Comparison of ENCODE assay signal across 20 mouse cellular contexts in genomic region chr10:109079773-109080172, GRCm38 (mm10).
A peak's percentile ranks its signal among the peaks of the same experiment; 100 is the strongest.
DNase-seq lines count a peak whose midpoint lies in the region; ATAC-seq lines count a peak whose summit lies in the region.
"Had no signal": no experiment of that assay in that cellular context is flagged by ENCODE, and none has a peak within 500 bp of the region (broad histone marks: within the 10 kb centered on the region; RNA-seq: fewer than 3 reads in every experiment).

No protein-coding gene starts in this region.

- no peak for ATAC-seq in cerebellum, adult (ENCODE audit: insufficient number of reproducible peaks, low FRiP score, low TSS enrichment)
- no peak for ATAC-seq in heart, embryonic 15.5 days (replicated peaks; ENCODE audit: insufficient number of reproducible peaks, insufficient read depth, low FRiP score, low read depth)
- no peak for ATAC-seq in neural tube, embryonic 13.5 days (ENCODE audit: low read depth)
- ATAC-seq in kidney, embryonic 16.5 days (ENCODE audit: low FRiP score, low TSS enrichment) = no peak
- ATAC-seq: intestine, embryonic 16.5 days had no signal

- H3K27me3 ChIP-seq in heart, embryonic 15.5 days = no peaks in the 10 kb centered on the region
- no peaks in the 10 kb centered on the region for H3K27me3 ChIP-seq in neural tube, embryonic 13.5 days
- no peaks in the 10 kb centered on the region for H3K27me3 ChIP-seq in kidney, embryonic 16.5 days (ENCODE audit: insufficient read depth, low read length)
- H3K27me3 ChIP-seq: CH12.LX had no signal

- H3K9ac ChIP-seq in heart, embryonic 15.5 days = no peak overlapping the region
- no peak overlapping the region for H3K9ac ChIP-seq in neural tube, embryonic 13.5 days
- no peak overlapping the region for H3K9ac ChIP-seq in kidney, embryonic 16.5 days (replicated peaks; ENCODE audit: low read length)
- H3K9ac ChIP-seq: hindbrain, embryonic 14.5 days had no signal

- 0 out of 2 replicates have a peak overlapping the region, but pooled peaks have one; percentile 6 for H3K4me2 ChIP-seq in heart, embryonic 15.5 days
- H3K4me2 ChIP-seq in neural tube, embryonic 13.5 days = peak overlapping the region; percentile 14; the same call in 1 of the 2 replicates
- no peak overlapping the region for H3K4me2 ChIP-seq in kidney, embryonic 16.5 days (replicated peaks; ENCODE audit: low read depth, low read length)
- H3K4me2 ChIP-seq: hindbrain, embryonic 14.5 days; liver, embryonic 11.5 days had no signal

- no peaks in the 10 kb centered on the region for H3K9me3 ChIP-seq in heart, embryonic 15.5 days (replicated peaks)
- no peaks in the 10 kb centered on the region for H3K9me3 ChIP-seq in neural tube, embryonic 13.5 days
- no peaks in the 10 kb centered on the region for H3K9me3 ChIP-seq in kidney, embryonic 16.5 days (ENCODE audit: low read length)
- H3K9me3 ChIP-seq: heart, embryonic 10.5 days had no signal

- no peaks in the 10 kb centered on the region for H3K4me1 ChIP-seq in heart, embryonic 15.5 days (replicated peaks)
- peaks cover 11% of the 10 kb centered on the region; the same call in 1 of the 2 replicates for H3K4me1 ChIP-seq in neural tube, embryonic 13.5 days (replicated peaks)
- H3K4me1 ChIP-seq in kidney, embryonic 16.5 days (ENCODE audit: insufficient read depth, low read length) = no peaks in the 10 kb centered on the region

- H3K4me3 ChIP-seq in heart, embryonic 15.5 days = no peak overlapping the region
- H3K4me3 ChIP-seq in neural tube, embryonic 13.5 days = no peak overlapping the region
- H3K4me3 ChIP-seq in kidney, embryonic 16.5 days (ENCODE audit: low read length) = no peak overlapping the region
- H3K4me3 ChIP-seq: erythroblast, embryonic 14.5 days; heart, embryonic 10.5 days had no signal

- peak; percentile 20 to 36 for DNase-seq in cerebellum, postnatal 10 days
- no peak for DNase-seq in heart, postnatal 4 days
- no peak for DNase-seq in neural tube, embryonic 10.5 days (ENCODE audit: extremely low spot score, low spot score)
- DNase-seq in urinary bladder, postnatal 25 days (ENCODE audit: low spot score) = no peak
- DNase-seq: layer of hippocampus, postnatal 36 days; left cerebral cortex, postnatal 4 days; lung, adult 2 months; thymus, postnatal 25 days had no signal

- H3K27ac ChIP-seq in heart, embryonic 15.5 days = no peak overlapping the region
- H3K27ac ChIP-seq in neural tube, embryonic 13.5 days (replicated peaks) = peak overlapping the region; percentile 43
- H3K27ac ChIP-seq in kidney, embryonic 16.5 days (ENCODE audit: low read length) = no peak overlapping the region
- H3K27ac ChIP-seq: heart, embryonic 10.5 days; hindbrain, embryonic 14.5 days; kidney, postnatal 0 days; macrophage had no signal

- no peaks in the 10 kb centered on the region for H3K36me3 ChIP-seq in heart, embryonic 15.5 days
- H3K36me3 ChIP-seq in neural tube, embryonic 13.5 days = no peaks in the 10 kb centered on the region
- no peaks in the 10 kb centered on the region for H3K36me3 ChIP-seq in kidney, embryonic 16.5 days (ENCODE audit: insufficient read depth, low read length)
- H3K36me3 ChIP-seq: heart, embryonic 10.5 days had no signal

- 48% methylated on average over 7 of the region's 7 CpGs for WGBS in heart, embryonic 15.5 days
- WGBS in neural tube, embryonic 13.5 days = 24% methylated on average over 7 of the region's 7 CpGs
- WGBS in kidney, embryonic 16.5 days = 34% methylated on average over 7 of the region's 7 CpGs

Comparison
In these comparisons a context has a peak if more than half of its experiments do, and no peak if none do; other contexts are left out.
1. DNase-seq: peak in cerebellum, postnatal 10 days (2 of 2); none in heart, postnatal 4 days (single experiment), neural tube, embryonic 10.5 days (single experiment) and urinary bladder, postnatal 25 days (single experiment).